Mouse (Mus musculus): Measurements from ENCODE around the gene St6gal1.

DNA sequence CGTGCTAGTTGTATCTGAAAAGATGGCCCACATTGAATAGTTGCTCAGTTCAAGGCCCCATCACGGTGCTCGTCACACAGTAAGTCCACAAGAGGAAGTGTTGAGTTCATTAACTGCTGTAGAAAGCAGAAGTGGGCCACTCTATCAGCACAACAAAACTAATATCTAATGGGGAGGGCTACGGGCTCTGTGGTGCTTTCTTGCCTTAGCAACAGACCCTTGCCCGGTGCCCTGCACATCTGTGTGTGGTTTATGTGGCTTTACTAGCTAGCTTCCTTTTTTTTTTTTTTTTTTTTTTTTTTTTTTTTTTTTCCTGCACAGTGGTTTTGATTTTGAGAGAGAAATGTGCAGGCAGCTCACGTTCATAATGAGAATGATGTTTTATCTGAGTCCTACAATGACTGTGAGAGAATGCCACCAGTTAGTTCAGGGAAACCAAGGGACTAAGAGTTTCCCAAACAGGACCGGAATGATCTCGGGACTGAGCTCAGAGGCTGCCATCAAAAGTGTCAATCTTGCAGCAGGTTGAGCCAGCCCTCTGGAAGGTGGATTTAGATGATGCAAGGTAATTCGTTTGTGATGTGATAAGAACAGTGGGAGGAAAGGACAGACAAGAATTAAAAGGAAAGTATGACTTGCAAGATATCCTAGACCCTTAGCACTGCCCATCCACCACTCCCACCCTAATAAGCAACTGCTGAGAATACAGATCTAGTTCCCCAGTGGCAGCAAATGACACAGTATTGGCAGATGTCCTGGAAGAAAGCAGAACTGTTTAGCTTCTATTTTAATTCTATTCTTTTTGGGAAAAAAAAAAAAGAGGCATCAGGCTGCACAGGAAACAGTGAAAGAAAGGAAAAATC, 55.6 kb downstream of the St6gal1 start:
- TF ChIP-seq CTCF (conservative IDR thresholded peaks at IDR 0.05; ENCODE audit: low read length) (no peak), NANOG (IDR thresholded peaks at IDR 0.05; ENCODE audit: borderline replicate concordance, low read length) (no peak)
